Mouse (Mus musculus) lung, postnatal 0 days (tissue): Measurements from ENCODE around the gene Cd19. TPM values are rescaled to one million over a fixed set of nuclear protein-coding genes. Genes with fewer than 3 reads are reported as not detected.
A peak's percentile ranks its signal among the peaks of the same experiment; 100 is the strongest.

Experiments used
- ATAC-seq: fragments of 200-750 bp; cut with Nextera tagmentation; 2 replicates; pipeline ENCODE4 v1.8.0; 2017; ENCODE audit warnings: moderate library complexity
- DNase-seq: peaks from one replicate; pipeline ENCODE4 v3.0.0-alpha.2; 2016; ENCODE audit warnings: low spot score
- H3K27ac ChIP-seq: fragments of 300-500 bp; sonication (generic); 2 replicates; pipeline ENCODE4 v1.5.1; 2014; ENCODE audit warnings: antibody characterized with exemption, mild to moderate bottlenecking, low read length, mixed read lengths
- H3K27me3 ChIP-seq: fragments of 300-500 bp; sonication (generic); replicated peaks from 2 replicates; pipeline ENCODE4 v1.6.1; 2014; ENCODE audit warnings: low read length, mixed read lengths; ENCODE audit not compliant: insufficient read depth
- H3K36me3 ChIP-seq: fragments of 300-500 bp; sonication (generic); 2 replicates; pipeline ENCODE4 v1.6.1; 2014; ENCODE audit warnings: low read length, mixed read lengths; ENCODE audit not compliant: insufficient read depth
- H3K4me1 ChIP-seq: fragments of 300-500 bp; sonication (generic); 2 replicates; pipeline ENCODE4 v1.6.1; 2014; ENCODE audit warnings: antibody characterized with exemption, low read depth, low read length, mixed read lengths; ENCODE audit not compliant: insufficient read depth
- H3K4me2 ChIP-seq: fragments of 300-500 bp; sonication (generic); replicated peaks from 2 replicates; pipeline ENCODE4 v1.6.1; 2014; ENCODE audit warnings: low read depth, mild to moderate bottlenecking, low read length, moderate library complexity, mixed read lengths
- H3K4me3 ChIP-seq: fragments of 300-500 bp; sonication (generic); 2 replicates; pipeline ENCODE4 v1.5.1; 2014; ENCODE audit warnings: low read depth, low read length
- H3K9ac ChIP-seq: fragments of 300-500 bp; sonication (generic); replicated peaks from 2 replicates; pipeline ENCODE4 v1.6.1; 2014; ENCODE audit warnings: low read depth, mild to moderate bottlenecking
- H3K9me3 ChIP-seq: fragments of 300-500 bp; sonication (generic); 2 replicates; pipeline ENCODE4 v1.6.1; 2016; ENCODE audit warnings: low read length, mixed read lengths
- CTCF ChIP-seq: IDR thresholded peaks from 2 replicates; pipeline ENCODE4 v1.5.1; 2016; ENCODE audit warnings: antibody characterized with exemption, mild to moderate bottlenecking
- EP300 ChIP-seq: IDR thresholded peaks from 2 replicates; pipeline ENCODE4 v1.6.1; 2016; ENCODE audit warnings: antibody characterized with exemption, mild to moderate bottlenecking, control low read depth
- WGBS: fragments of 180-500 bp; shearing (Covaris S2); extraction: QIAGEN DNeasy Blood & Tissue Kit; methylation state at CpG from one replicate; pipeline ENCODE4 v1.1.7; 2014; 5-methylcytosine and 5-hydroxymethylcytosine counted together
- polyA plus RNA-seq: library from polyadenylated mRNA; unstranded; fragments of >200 nt; fragmentation: Nextera tagmentation; extraction: Ambion mirVana; gene quantifications from 2 replicates; pipeline ENCODE4 v1.2.1, GENCODE M21; 2015

Gene Cd19
- polyA plus RNA-seq, 1 experiment from 2014 or later, result 0.57 TPM

- peak within 1 kb of the TSS; percentile 69 for H3K4me3 ChIP-seq
- ATAC-seq (peak; percentile 99), DNase-seq (peak; percentile 99)
- 2% methylated on average over 33 of the region's 33 CpGs for WGBS
- no peaks in the 10 kb centered on the region for H3K9me3 ChIP-seq
- peaks cover 6% of the 10 kb centered on the region; the same call in 1 of the 2 replicates for H3K4me1 ChIP-seq
- H3K4me2 ChIP-seq, result peak within 1 kb of the TSS; percentile 87
- H3K9ac ChIP-seq, result peak within 1 kb of the TSS; percentile 92
- H3K27ac ChIP-seq, result peak within 1 kb of the TSS; percentile 51
- 0 out of 2 replicates have a peak, but pooled peaks cover 2% of the 10 kb centered on the region for H3K36me3 ChIP-seq
- no peaks in the 10 kb centered on the region for H3K27me3 ChIP-seq
- TF ChIP-seq EP300 (peak; percentile 56), CTCF (peak; percentile 86)
Measured at GRCm38 (mm10) chr7:126377278-126378158, 37.2 kb downstream of the Cd19 start, which contains the start of gene Spns1. Gene Spns1, minus strand, starts transcription at chr7:126377450.

DNA sequence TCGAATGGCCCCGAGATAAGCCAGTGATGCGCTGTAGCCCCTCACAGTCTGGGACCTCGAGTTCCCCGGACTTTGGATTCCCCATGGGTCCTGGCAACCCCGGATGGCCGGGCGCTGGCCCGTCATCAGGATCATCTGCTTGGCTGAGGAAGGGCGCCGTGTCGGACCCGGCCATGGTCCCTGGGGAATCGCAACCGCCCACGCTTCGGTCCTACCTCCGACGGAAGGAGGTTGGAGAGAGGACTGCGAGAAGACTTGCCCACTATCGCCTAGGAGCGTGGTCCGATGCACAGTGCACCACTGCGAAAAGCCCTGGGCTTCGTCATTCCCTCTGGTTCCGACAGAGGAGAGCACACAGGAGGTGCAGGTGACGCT lies 37.8 kb downstream of the Cd19 start:
- ATAC-seq (peak; percentile 39), DNase-seq (no peak)
- H3K4me3 ChIP-seq, result peak overlapping the region; percentile 69
- no peaks in the 10 kb centered on the region for H3K9me3 ChIP-seq
- H3K4me2 ChIP-seq, result peak overlapping the region; percentile 87
- peaks cover 9% of the 10 kb centered on the region; the same call in 1 of the 2 replicates for H3K36me3 ChIP-seq
- TF ChIP-seq EP300 (no peak), CTCF (no peak)
- peak overlapping the region; percentile 92 for H3K9ac ChIP-seq
- no peaks in the 10 kb centered on the region for H3K27me3 ChIP-seq
- peaks cover 6% of the 10 kb centered on the region; the same call in 1 of the 2 replicates for H3K4me1 ChIP-seq
- WGBS, result 2% methylated on average over 27 of the region's 27 CpGs
- peak overlapping the region; percentile 51 for H3K27ac ChIP-seq

DNA sequence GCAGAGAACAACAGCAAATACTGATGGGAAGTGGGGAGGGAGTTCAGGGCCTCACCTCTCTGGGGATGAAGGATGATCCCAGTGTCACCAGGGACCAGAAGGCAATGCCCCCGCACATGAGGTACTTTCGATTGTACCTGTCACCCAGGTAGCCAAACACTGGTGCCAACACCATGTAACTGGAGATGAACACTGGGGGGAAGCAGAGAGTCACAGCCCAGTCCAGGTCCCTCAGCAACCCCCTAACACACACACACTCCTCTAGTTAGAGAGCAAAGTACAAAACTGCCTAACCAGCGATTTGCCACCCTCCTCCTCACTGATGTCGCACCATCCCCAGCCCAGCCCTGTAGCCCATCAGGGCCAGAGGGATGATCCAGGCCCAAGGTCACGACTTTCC lies 39.7 kb downstream of the Cd19 start:
- Histone ChIP-seq H3K36me3 (peaks cover 17% of the 10 kb centered on the region; the same call in 1 of the 2 replicates), H3K27ac (no peak overlapping the region), H3K9me3 (no peaks in the 10 kb centered on the region), H3K9ac (no peak overlapping the region), H3K4me1 (peaks cover 6% of the 10 kb centered on the region; the same call in 1 of the 2 replicates), H3K4me3 (no peak overlapping the region), H3K4me2 (no peak overlapping the region), H3K27me3 (no peaks in the 10 kb centered on the region)
- no peak for TF ChIP-seq EP300
- TF ChIP-seq CTCF, result peak; percentile 24; the same call in 1 of the 2 replicates
- WGBS, result 71% methylated on average over 5 of the region's 5 CpGs
- DNase-seq (no peak), ATAC-seq (no peak)

DNA sequence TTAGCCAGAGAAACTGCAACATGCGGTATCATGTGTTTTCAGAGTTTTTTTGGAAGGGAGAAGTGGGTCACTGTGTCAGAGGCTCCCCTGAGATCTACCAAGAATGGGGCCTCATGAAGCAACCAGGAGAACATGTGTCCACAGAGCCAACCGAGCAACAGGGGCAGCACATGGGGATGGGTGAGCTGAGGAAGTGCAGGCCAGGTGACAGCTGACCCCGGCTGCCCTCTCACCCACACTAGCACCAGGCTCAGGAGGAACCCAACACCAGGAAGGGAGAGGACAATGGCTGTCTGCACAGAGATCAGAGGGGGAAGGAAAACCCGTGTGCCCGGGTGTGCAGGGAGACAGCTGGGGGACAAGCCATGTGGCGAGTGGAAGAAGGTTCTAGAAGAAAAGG lies 40.2 kb downstream of the Cd19 start:
- no peaks in the 10 kb centered on the region for H3K27me3 ChIP-seq
- 60% methylated on average over 6 of the region's 6 CpGs for WGBS
- no peak overlapping the region for H3K9ac ChIP-seq
- ATAC-seq, result no peak
- H3K36me3 ChIP-seq, result peaks cover 17% of the 10 kb centered on the region; the same call in 1 of the 2 replicates
- peak; percentile 11 for DNase-seq
- no peak overlapping the region for H3K4me2 ChIP-seq
- H3K27ac ChIP-seq, result no peak overlapping the region
- no peak for TF ChIP-seq CTCF
- no peak for TF ChIP-seq EP300
- no peak overlapping the region for H3K4me3 ChIP-seq
- H3K4me1 ChIP-seq, result peaks cover 6% of the 10 kb centered on the region; the same call in 1 of the 2 replicates
- H3K9me3 ChIP-seq, result no peaks in the 10 kb centered on the region

GRCm38 (mm10) chr7:126373007-126373406 lies 41.7 kb downstream of the Cd19 start:
- H3K4me3 ChIP-seq, result no peak overlapping the region
- no peak overlapping the region for H3K4me2 ChIP-seq
- H3K9ac ChIP-seq, result no peak overlapping the region
- H3K9me3 ChIP-seq, result no peaks in the 10 kb centered on the region
- WGBS, result 86% methylated on average over 9 of the region's 9 CpGs
- H3K4me1 ChIP-seq, result peaks cover 6% of the 10 kb centered on the region; the same call in 1 of the 2 replicates
- no peaks in the 10 kb centered on the region for H3K27me3 ChIP-seq
- peaks cover 17% of the 10 kb centered on the region; the same call in 1 of the 2 replicates for H3K36me3 ChIP-seq
- no peak for TF ChIP-seq CTCF
- TF ChIP-seq EP300, result no peak
- no peak for ATAC-seq
- no peak overlapping the region for H3K27ac ChIP-seq
- no peak for DNase-seq

DNA sequence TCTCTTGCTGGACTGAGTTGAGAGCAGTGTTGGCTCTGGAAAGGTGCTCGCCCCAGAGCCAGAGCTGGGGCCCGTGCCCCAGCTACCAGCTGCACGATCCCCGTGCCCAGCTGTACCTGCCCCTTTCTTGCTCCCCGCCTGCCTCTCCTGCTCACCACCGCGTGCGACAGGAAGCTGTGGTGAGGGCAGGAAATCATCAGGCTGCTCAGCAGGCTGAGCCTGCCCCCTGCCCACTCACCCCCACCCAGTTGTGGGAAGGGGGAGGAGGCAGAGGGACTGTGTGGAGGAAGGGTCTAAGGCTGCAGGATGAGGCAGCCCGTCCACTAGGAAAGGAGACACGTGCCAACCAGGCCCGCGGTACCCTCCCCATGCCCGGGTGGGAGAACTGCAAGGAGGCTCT lies 45.3 kb downstream of the Cd19 start, which contains the start of gene Lat:
Gene Lat (minus strand): TSS at position 178 of the 400 bp plus-strand sequence.
- Histone ChIP-seq H3K4me3 (no peak within 1 kb of the TSS), H3K36me3 (peaks cover 17% of the 10 kb centered on the region; the same call in 1 of the 2 replicates), H3K27ac (no peak within 1 kb of the TSS), H3K9ac (no peak within 1 kb of the TSS), H3K4me1 (no peaks in the 10 kb centered on the region), H3K9me3 (no peaks in the 10 kb centered on the region), H3K4me2 (no peak within 1 kb of the TSS), H3K27me3 (no peaks in the 10 kb centered on the region)
- no peak for TF ChIP-seq EP300
- no peak for TF ChIP-seq CTCF
- 45% methylated on average over 13 of the region's 13 CpGs for WGBS
- ATAC-seq (no peak; the same call in 1 of the 2 replicates), DNase-seq (no peak)
